Mouse (Mus musculus): ENCODE data around the gene Brd3.
"Not testable (repeated sequence)": the region's sequence is repeated elsewhere in the genome, so short reads cannot be mapped to it uniquely, and the experiment has no call there.

Brd3 gene

DNA sequence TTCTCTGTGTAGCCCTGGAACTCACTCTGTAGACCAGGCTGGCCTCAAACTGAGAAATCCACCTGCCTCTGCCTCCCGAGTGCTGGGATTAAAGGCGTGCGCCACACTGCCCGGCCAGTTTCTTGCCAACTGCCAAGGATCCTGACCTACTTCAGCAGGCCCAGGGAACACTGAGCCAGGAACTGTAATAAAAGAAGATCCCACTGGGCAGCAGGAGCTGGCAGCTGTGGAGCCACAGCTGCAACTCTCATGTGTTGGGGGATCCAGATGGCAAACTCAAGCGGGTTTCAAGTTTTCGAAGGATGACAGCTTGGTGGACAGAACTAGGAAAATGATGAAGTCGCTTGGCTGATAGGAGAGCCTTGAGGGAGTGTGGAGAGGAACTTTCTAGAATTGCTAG lies 3.2 kb upstream of the Brd3 start:
- DNase-seq (ENCODE audit: low spot score) = no peak

DNA sequence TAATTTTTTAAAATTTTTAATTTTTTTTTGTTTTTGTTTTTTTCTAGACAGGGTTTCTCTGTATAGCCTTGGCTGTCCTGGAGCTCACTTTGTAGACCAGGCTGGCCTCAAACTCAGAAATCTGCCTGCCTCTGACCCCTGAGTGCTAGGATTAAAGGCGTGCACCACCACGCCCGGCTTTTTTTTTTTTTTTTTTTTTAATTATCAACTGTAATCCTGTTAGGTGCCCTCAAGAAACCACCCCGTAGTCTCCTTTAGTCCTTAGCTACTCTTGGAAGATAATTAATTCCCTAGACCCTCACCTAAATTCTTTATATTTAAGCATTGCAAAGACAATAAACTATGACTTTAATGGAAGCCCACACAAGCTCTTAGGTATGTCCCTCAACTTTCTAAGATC lies 804 bp downstream of the Brd3 start:
- DNase-seq (ENCODE audit: low spot score) = not testable (repeated sequence)

DNA sequence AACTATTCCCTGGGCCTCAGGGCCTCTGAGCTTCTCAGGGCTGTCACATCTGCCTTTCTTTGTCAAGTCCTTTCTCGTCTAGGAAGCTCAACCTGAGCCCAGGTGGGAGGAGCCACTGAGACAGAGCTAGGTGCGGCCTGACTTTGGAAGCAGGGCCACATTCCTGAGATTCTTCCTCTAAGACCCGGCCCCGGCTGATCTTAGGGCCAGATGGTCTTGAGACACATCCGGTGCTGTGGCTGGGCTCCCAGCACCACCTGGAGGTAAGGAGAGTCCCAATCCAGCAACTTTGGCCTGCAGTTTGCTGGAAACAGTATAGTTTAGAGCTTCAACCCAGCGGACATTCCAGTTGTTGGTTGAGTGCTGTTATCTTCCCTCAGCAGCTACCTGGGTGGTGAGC lies 1.9 kb downstream of the Brd3 start:
- DNase-seq (ENCODE audit: low spot score) = no peak

DNA sequence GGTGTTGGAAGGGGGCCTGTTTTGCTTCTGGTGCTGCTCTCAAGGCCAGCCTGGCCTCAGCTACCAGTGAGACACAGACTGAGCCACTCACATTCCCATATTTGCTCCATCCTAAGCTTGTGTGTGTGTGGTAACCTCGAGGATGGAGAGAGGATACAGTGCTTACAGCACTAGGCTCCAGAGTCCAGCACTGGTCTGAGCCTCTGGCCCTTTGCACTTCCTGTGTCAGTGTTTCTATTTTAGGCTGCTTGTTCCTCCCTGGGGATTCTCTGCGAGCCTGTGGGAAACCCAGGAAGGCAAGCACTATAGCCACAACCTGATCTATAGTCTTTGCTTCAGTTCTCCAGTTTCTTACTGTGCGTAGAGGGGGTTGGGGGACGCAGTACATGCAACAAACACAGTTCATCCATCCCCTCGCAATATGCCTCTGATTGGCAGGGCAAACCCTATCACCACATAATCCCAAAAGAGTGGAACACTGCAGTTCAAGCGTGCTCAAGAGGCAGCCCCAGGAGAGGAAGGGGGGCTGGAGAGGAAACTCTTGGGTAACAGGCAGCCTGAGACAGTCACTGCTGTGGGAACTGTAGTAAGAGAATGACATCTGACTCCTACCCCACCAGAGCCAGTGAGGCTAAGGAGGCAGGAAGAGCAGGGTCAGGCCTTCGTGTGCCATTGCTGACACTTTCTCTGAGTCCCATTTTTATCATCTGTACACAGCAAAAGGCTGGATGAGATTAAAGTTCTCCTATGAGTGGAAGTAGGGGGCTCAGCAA lies 3.2 kb downstream of the Brd3 start:
- no peak for DNase-seq (ENCODE audit: low spot score)

DNA sequence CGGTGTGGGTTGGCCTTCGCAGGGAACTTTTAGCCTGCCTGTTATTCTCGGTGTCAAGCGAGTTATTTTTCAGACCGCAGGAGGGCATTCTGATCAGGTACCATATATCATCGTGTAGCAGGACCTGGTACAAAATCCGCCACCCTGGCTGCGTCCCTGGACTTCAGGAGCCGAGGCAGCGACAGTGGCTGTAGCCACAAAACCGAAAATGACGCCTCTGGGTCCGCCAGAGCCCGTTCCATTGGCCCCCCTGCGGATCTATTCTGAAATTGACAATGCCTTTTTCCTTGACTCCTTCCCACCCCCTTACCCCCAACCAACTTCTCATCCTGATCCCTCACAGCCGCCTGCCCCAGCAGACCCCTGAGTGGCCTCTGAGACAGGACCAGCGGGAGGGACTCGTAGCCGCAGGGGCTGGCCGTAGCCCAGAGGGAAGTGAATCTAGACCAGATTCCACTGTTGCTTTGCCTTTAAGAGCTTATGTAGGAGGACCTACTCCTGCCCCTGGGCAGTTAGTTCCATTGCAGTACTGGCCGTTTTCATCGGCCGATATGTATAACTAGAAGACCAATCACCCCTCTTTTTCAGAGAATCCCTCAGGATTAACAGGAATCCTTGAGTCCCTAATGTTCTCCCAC lies 11.0 kb downstream of the Brd3 start:
- no peak for DNase-seq (ENCODE audit: low spot score)

DNA sequence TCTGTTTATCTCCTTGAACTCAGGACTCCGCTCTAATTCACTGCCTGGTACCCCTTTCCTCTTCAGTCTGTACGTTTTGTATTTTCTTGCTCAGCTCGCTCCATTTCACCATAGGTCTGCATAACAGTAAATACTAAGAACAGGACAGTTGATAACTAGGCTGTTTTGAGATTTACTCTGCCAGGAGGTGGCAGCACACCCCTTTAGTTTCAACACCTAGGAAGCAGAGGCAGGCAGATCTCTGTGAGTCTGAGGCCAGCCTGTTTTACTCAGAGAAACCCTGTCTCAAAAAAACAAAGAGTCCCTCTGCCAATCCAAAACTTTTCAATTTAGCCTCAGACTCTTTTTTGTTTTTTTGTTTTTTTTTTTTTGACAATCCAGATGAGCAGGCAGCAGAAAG lies 13.5 kb downstream of the Brd3 start:
- no peak for DNase-seq (ENCODE audit: low spot score)

DNA sequence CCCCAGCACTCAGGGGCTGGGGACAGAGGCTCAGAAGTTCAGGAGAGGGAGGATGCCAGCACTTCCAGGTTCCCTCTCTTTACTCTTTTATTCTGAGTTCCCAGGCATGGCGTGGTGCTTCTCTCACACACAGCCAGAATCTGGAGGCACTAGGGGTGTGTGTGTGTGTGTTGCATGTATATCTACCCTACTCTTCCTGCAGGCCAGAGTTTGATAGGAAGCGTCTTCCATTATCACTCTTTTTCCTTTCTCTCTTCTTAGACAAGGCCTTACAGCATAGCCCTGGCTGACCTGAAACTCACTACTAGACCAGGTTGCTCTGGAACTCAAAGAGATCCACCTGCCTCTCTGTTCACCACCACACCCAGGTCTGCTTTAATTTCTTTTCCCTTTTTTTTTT lies 16.5 kb downstream of the Brd3 start:
- no peak for DNase-seq (ENCODE audit: low spot score)

DNA sequence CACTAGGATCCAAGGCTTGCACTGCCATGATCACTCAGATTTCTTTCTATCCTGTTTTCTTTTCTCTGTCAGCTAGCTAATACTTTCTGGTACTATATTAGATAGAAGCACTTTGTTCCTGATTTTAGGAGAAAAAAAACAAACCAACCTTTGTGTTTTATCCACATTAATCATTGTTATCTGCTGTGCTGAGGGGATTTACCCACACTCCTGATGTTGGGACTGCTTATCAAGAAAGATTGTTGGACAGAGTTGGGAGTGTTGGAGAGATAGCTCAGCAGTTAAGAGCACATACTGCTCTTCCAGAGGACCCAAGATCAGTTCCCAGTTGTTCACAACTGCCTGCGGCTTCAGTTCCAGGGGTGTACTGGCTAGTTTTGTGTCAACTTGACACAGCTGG lies 19.1 kb downstream of the Brd3 start:
- no peak for DNase-seq (ENCODE audit: low spot score)

DNA sequence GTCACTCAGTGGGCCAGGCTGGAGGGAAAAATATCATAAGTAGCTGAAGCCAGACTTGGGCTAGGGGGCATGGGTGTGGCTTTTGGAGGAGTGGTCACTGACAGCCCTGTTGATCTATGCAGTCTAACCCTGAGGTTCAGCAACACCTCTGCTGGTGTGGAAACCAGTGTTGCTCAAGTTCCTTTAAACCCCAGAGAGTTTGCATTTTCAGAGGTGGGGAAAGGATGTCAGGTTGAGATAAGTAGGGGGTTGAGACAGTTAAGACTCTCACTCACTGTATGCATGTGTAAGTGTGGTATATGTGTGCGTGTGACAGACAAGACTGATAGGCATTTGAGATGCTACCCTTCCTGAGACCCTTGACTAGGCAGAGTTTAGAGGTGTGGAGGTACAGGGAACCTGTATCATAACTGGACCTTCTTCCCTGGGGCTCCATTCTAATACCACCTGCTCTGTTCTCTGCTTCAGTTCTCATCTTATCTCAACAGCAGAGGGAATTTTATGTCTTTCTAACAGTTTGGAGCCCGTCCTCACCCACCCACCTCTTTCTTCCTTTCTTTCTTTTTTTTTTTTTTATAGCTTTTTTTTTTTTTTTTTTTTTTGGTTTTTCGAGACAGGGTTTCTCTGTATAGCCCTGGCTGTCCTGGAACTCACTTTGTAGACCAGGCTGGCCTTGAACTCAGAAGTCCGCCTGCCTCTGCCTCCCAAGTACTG lies 20.0 kb downstream of the Brd3 start:
- DNase-seq (ENCODE audit: low spot score) = no peak

DNA sequence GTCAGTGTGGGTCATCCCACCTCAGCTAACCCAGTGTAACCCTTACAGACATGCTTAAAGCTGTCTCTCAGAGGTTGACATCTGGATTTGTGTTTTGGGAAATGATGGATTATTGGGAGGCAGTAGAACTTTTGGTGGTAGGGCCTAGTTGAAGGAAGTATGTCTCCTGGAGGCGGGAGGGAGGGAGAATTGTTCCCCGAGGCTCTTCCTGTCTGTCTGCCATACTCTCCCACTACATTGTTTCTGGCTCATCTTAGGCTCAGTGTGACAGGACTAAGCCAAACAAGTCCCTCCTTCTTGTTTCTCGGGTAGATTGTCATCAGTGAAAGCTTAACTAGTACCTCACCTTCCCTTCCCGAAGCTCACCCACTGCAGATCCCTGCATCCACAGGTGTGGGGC lies 20.7 kb downstream of the Brd3 start:
- DNase-seq (ENCODE audit: low spot score) = no peak

DNA sequence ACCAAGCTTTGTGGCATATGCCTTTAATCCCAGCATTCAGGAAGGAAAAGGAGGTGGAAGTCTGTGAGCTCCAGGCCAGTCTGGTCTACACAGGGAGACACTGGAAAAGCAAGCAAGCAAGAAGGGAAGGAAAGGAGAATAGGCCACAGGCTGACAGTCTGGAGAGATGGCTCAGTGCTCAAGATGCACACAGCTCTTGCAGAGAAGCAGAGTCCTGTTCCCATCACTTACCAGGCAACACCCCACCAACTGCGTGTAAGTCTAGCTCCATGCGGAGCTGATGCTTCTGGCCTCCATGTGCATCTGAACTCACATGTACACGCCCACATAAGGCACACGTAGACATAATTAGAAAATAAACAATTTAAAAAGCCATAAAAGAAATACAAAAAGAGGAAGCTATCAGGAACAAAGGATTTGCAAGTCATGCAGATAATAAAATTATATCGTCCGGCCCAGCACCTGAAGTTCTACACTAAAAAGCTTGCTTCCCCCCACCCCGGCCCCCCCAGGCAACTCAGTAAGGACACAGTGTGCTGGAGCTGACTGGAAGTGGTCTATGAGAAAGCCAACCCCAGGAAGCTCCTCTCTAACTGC lies 25.1 kb downstream of the Brd3 start:
- no peak for DNase-seq (ENCODE audit: low spot score)

DNA sequence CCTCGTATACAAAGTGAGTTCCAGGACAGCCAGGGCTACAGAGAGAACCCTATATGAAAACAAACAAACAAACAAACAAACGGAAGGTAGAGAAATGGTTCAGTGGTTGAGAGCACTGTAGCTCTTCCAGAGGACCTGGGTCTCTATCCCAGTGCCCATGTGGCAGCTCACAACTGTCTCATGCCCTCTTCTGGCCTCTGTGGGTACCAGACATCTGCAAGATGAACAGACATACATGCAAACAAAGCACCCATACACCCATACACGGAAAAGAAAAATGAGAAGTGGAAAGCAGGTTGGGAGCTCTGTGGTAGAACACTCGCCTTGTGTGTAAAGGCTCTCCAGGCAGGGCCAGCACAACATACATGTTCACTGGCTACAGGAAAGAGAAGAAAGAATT lies 27.1 kb downstream of the Brd3 start:
- no peak for DNase-seq (ENCODE audit: low spot score)

DNA sequence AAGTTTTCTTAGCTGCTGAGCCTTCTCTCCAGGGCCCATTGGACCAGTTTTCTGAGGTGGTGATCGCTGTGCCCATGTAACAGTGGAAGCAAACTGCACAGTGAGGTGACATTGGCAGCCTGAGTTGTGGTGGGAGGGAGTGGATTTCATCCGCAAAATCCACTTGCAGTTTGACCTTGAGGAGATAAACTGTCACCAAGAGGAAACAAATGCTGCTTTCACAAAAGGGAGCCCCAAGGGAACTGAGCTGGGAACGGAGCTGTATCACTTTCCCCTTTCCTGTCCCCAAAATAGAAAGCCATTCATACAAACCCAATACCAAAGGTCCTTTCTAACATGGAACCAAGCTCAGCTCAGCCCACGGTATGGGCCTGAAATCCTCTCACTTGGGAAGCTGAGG lies 27.6 kb downstream of the Brd3 start:
- DNase-seq (ENCODE audit: low spot score) = no peak

DNA sequence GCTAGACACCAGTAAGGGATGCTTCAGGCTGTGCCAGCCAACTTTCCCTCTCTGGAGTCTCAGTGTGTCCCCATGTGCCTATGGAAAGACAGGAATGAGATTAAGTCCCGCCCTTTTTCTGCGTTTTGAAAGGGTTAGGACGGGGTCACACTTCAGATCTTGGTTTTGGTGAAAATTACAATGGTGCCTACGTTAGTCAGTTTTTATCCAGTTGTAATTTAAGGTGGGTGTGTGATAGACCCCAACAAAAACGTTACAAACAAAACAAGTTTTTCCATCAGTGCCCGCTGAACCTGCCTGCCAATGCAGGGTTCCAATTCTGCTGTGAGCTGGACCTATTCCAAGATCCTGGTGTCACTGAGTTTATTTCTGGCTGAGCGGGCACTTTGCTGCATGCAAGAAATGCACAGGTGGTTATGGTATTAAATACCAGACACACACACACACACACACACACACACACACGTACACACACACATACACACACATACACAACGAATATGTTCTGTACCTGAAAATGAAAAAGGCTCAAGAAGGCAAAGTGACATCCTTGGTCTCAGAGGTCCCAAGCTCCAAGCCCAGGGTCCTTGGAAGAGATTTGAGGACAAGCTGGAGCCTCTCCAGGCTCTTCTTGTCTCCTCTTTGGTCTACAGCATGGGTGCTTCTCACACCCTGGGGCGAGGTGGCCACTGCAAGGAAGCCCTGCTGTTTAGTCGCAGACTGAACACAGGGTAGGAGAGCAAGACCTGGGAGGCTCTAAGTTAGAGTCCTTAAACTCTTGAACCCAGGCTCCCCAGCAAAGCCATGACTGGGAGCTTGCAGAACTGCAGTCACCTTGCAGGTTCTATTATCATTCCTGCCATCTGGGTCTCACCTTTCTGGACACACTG lies 30.9 kb downstream of the Brd3 start:
- DNase-seq (ENCODE audit: low spot score) = no peak

DNA sequence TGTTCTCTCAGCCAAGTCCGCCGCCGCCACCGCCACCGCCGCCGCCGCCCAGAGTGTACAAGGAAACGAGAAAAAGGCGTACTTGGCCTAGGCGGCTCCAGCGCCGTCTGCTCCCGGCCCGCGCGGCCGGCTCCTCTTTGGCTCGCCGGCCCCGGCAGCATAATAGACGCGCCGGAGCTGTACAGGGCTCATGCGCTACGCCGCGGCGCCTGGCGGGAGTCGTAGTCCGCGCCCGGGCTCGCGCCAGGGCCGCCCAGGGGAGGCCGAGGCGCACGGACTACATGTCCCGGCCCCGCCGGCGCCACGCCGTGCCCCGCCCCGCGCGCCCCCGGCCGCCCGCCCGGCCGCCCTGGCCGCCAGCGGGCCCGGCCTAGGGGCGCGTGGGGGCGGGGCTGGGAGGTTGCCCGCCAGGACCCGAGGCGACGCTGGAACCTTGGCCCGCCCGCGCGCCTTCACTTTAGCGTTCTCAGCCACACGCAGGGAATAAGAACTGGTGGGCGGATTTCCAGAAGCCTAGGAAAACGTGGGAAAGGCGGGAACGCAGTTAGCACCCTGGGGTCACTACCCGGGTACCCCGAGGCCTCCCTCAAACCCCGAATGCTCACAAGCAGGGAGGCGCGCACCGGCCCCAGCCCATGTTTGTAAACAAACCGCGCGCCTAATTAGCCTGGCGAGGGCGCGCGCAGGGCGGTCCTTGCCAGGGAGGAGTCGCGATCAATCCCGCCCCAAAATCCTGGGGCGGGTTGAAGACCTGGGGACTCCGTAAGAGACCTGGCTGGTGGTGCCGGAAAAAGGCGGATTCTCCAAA lies 31.8 kb downstream of the Brd3 start:
- DNase-seq (ENCODE audit: low spot score) = peak; percentile 93

DNA sequence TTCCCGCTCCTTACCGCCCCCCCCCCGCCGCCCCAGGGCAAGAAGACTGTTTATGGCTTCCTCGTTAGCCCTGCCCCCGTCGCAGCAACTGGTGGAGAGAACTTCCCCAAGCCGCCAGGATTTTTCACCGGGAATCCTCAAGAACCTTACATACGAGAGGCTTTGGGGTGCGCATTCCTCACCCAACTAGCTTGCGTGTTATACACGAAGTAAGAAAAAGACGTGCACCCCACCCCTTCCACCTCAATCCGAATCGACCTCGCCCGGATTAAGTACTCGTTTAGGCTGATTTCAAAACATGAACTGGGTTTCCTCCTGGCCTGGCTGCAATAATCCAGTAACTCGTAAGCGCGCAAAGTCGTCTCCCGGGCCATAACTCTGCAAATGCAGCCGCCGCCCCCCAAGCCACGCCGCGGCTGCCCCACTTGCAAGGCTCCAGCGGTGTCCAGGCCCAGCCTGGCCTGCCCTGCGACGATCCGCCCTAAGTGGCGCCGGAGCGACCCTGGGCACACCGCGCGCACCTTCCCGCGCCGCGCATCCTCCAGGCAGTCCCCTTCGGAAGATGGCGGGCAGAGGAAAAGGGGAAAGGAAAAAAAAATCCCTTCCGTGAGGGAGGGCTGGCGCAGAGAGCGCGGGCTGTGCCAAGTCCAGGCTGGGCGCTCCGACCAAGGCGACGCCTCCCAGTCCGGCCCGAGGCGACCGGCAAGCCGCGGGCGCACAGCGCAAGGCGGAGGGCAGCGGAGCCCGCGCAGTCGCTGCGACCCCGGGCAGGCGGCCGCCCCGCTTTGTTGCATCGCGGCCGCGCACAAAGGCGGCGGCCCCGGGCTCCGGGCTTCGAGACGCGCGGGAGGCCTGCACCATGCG lies 32.6 kb downstream of the Brd3 start:
- DNase-seq (ENCODE audit: low spot score) = no peak

DNA sequence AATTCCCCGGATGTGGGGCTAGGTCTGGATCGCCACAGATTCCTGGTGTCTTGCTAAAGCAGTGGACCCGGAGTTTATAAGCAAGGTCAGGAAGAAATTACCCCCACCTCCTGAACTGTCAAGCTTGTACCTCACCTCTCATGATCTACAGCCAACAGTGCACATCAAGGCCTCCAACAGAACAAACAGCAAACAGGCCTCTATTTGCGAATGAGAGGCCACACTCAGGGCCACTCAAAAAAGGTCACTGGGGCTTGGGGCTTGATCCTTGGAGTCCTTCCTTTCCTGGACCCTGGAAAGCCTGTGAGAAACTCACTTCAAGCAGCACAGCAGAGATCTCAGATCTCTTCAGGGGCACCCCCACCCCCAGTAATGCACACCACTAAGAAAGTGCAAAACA lies 33.6 kb downstream of the Brd3 start:
- DNase-seq (ENCODE audit: low spot score) = no peak

DNA sequence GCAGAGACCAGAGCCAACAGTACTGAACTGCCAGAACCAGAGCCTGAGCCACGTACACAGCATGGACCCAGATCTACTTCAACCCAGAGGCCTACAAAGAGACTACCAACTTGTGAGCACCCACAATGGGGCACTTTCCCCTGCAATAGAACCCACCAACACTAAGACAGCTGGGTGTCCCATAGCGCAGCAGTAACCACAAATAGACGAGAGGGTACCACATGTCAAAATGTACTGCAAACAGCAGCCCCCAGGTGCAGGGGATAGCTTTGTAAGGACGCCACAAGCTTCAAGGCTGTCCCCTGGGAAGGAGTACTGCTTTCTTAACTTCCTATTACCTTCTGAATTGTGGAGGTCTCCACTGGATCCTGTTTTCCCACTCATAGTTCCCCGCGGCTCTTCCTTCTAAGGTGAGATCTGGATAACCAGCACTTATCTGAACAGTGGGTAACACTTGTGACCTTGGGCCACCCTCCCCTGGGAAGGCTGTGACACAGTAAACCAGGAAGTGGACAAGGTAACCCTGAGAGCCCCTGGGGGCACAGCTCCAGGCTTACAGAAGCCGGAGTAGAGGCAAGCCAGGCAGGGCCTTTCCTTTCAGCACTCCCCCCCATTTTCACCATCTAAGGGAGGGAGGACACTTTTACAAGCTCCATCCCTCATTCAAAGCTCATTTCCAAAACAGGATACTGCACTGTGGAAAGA lies 34.2 kb downstream of the Brd3 start:
- no peak for DNase-seq (ENCODE audit: low spot score)

DNA sequence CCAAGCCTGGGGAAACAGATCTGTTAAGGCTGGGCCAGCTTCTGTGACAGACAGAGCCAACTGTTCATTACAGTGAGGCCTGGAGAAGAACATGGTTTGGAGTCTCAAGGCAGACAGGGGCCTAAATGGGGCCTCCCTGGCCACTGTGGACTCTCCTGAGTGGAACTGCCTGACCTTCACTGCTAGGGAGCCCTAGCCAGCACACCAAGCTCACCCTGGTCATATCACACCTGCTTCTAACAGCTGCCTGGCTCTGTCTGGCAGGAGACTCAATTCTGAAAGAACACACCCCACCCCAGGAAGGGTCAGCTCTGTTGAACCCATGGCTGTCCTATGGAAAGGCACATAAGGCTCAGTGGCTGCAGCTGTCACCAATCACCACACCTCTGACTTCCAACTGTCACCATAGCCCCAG lies 36.3 kb downstream of the Brd3 start:
- DNase-seq (ENCODE audit: low spot score) = no peak
